Mouse (Mus musculus) monocyte, adult 2 months (primary cell): ENCODE results near the gene Grm3.

ENCODE experiments used
- DNase-seq, 2 experiments: peaks; one replicate each; pipeline ENCODE4 v3.0.0; 2022; ENCODE audit warnings: low spot score in 2 of 2, low read depth in 1 of 2

Grm3 gene

GRCm38 (mm10) chr5:9624396-9624795, 100.6 kb downstream of the Grm3 start:
- DNase-seq = no peak

DNA sequence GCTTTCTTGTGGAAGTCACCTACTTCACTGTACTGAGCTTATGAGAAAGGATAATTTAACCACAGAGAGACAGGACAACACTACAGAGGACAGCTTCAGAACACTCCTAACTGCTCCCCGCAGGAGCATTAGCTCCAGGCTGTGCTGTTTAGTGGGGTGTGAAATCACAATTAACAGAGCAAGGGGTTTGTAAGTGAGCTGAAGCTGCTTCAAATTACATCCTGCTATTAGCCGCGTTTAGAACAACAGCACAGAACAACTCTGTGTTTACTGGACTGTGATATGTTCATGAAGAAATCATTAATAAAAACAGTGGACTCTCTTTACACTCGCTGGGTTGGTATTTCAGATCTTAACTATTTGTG, 101.9 kb downstream of the Grm3 start:
- no peak for DNase-seq

DNA sequence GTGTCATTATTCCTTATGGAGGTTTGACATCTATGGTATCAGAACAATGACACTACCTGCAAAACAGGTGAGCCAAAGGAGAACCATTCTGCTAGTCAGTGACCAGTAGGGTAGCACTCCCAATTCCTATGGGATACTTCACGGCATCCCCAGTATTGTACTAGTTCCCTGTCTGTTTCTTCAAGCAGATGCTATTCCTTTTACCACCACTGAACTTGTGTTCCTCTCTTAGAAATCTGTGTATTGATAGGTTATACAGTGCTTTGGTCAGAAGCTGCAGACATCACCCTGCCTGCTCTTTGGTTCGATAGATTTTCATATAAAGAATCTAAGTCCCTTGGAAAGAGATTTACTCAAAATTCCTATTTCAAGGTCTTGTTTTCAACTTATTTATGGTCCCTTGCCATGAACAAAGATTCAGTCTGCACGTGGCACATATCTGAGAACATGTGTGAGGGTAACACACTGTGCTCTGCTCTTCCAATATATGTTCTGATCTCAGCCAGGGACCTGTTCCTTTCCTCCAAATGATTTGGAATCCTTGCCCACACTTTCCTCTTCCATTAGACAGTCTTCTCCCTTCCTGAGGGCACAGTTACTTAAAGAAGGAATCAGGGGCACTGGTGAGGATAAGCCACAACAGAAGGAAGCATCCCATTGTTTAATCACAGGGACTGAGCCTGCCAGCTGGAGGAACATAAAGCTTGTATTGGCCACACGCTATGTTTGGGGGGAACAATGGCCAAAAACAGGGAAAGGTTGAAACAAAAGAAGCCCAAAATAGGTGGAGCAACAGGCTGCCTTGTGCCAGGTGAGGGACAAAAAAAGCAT, 102.5 kb downstream of the Grm3 start:
- no peak for DNase-seq

GRCm38 (mm10) chr5:9621417-9622067, 103.4 kb downstream of the Grm3 start:
- no peak for DNase-seq

- no peak for DNase-seq
These were observed 145.9 kb downstream of the Grm3 start for GRCm38 (mm10) chr5:9579021-9579420.

DNA sequence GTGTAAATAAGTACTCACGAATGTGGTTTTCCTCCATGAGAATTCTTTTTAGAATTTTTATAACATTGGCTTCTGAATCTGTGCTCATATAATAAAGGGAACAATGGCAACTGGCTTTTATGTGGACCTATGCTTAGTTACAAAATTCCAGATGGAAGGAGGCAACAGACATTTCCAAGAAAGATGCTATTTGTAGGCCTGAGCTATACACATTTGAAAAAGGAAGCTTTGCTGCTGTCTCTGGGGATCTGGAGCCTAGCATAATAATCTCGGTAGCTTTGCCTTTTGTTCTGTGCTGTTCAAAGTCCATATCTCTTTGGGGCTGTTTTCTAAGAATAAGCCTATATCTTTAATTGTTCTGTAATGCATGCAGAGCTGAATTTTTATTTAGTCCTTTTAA, 146.4 kb downstream of the Grm3 start:
- DNase-seq = no peak

DNA sequence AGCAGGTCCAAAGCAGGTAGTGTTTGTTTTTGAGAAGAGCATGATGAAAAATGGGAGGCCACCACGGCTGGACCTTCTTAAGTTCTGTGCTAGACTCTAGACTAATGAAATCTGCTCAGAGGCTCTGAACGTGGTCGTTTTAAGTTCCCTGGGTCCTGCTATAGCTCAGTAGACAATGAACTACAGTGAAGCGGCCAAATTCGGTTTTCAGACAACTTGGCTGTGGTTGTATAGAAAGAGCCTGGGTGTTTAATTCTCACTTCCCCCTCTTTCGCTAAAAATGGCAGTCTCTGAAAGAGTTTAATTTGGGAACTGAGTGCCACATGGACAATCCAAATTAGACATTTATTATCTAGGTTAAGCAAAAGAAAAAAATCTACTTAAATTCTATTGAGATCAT, 154.0 kb downstream of the Grm3 start:
- no peak for DNase-seq

DNA sequence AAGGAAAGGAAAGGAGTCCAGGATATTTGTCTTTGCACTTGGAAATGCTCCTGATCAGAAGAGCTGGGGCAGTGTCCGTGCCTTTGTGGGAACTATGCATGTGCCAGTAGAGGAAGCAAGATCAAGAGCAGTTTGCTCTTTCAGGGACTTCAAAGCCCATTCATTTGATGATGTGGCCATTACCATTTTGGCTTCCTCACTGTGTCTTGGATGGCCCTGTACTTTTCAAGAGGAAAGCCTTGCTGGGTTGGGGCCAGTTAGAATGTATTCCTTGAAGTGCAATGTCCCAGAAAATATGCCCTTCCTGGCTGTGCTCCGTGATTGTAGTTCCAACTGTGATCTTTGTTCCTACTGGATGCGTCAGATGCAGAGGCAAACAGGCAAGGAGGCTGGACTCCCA, 167.3 kb downstream of the Grm3 start:
- no peak for DNase-seq

DNA sequence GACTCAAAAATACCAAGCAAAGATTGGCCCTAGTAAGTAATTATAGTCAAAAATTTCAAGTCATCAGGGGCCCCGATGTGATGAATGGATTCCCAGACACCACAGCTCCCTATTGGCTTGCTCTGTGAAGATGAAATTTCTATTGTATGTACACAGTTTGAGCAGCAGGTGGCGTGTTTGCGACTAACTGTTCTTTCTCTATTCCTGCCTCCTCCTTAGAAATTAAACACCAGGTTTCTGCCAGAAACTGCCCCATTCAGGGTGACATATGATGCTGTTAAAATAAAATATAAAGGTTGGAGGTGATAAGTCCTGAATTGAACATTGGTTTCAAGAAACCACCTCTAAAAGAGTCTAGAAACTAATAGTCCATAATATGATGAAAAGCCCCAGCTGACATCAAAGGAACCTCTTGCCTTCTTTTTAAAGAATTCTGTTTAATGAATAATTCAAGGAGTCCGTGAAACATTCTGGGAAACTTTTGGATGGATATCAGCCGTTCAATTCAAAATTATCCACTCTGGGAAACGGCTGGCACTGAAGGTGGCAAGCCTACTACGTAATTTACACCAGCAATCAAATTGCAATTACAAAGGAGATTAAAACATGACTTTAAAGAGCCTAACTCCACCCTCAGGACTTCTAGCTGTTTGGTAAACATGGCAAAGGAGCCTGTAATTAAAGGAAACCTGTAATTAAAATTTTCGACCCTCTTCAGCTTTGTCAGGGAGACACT, 184.0 kb downstream of the Grm3 start:
- no peak for DNase-seq

DNA sequence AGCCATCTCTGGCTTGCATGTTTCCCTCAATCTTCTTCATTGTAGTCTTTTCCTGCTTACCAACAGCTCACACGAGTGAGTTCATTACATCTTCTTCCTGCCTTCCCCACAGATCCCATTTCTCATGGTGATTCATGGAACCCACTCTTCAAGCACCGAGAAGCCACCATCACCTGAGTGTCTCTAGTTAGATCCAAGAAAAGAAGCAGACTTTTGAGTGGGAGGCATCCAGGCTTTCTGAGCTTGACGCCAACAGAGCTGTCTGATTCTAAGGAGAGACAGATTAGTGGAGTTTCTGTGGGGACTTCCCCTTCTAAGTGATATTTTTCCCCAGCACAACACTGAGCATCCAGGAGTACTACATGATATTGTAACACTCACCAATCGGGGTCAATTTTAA, 199.5 kb downstream of the Grm3 start:
- no peak for DNase-seq

DNA sequence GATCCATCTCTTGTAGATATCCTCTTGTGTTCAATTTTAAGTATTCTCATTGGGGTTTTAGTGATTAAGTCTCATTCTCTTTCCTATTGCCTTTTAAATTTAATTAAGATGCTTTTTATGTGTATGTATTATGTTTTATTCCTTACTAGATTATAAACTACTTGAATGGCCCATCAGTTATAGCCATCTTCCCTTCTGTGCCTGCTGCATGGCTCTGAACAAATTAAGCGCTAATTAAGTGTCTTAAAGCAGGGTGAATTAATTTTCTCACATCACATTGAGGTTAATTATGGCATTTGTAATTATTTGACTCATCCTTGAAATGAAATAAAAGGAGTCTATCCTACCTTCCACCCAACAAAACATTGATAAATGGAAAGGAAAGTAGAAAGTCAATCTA, 213.9 kb downstream of the Grm3 start:
- DNase-seq = no peak

DNA sequence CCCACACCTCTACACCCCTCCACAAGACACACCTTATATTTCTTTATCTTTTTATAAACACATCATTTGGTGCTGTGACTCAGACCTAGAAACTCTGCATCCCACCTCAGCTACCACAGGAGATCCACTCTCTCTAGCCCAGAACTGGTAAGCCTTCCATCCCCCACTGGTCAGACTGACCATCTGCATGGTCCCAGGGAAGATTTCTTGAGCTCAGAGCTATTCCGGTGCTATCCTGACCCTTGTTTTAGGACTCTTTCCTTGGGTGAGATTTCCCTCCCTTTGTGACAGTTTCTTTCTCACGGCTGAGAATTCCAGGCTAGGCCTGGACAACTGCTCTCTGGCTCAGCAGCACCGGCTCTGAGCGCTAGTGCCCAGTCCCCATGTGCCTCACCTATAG, 227.7 kb downstream of the Grm3 start:
- DNase-seq = no peak

GRCm38 (mm10) chr5:9495456-9495855, 229.5 kb downstream of the Grm3 start:
- DNase-seq = no peak

DNA sequence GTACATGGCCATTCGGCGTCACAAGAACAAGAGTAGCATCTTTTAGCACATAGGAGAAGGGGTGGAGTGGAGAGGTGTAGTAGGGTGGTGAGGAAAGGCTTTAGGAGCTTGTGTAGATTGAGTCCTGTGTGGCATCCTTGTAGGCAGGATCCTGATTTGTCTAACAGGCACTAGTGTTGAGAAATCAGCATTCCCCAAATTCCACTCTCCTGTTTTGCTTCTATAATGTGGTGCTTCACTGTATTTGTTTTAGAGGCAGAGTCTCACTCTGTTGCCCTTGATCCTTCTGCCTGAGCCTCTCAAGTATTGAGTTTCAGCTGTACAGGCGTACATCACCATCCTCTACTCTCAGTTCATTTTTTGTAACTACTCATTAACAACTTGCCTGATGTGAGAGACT, 247.4 kb downstream of the Grm3 start:
- DNase-seq = no peak

DNA sequence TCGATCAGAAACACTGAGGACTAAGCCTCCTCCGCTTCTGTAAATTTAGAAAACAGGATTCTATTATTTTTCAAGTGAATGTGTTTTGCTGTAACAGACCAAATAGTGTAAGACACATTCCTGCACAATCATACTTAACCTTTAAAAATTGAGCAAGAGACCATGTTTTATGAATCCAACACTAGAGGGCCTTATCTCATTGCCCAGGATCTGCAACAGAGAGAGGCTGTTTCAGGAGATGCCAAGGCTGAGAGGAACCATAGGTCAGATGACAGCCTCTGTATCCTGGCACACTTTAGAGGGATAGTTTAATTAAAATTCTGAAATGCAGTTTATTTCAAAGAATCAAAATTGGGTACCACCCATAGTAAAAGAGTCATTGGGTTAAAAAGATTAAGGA, 271.7 kb downstream of the Grm3 start:
- DNase-seq = no peak

GRCm38 (mm10) chr5:9449570-9449969, 275.4 kb downstream of the Grm3 start:
- no peak for DNase-seq

- DNase-seq = no peak
These were observed 276.0 kb downstream of the Grm3 start for GRCm38 (mm10) chr5:9448931-9449330.

- no peak for DNase-seq
These were observed 278.8 kb downstream of the Grm3 start for GRCm38 (mm10) chr5:9446146-9446545.
